Comparison of ENCODE assay signal across 22 mouse cellular contexts in genomic region chr4:104563512-104563911, GRCm38 (mm10).
DNase-seq lines count a peak whose midpoint lies in the region; ATAC-seq lines count a peak whose summit lies in the region.
"Had no signal": no experiment of that assay in that cellular context is flagged by ENCODE, and none has a peak within 500 bp of the region (broad histone marks: within the 10 kb centered on the region; RNA-seq: fewer than 3 reads in every experiment).

No protein-coding gene starts in this region.

- 80% methylated on average over 5 of the region's 5 CpGs for WGBS in midbrain, embryonic 10.5 days
- WGBS in midbrain, embryonic 13.5 days, result 77% methylated on average over 5 of the region's 5 CpGs

- no peak overlapping the region for H3K9ac ChIP-seq in midbrain, embryonic 13.5 days (replicated peaks)
- H3K9ac ChIP-seq: forebrain, embryonic 13.5 days; forebrain, postnatal 0 days; heart, embryonic 15.5 days; hindbrain, embryonic 14.5 days had no signal

- DNase-seq in frontal cortex, postnatal 36 days (ENCODE audit: low spot score in 2 of 2), result peak; percentile 17 to 31
- no peak for DNase-seq in frontal cortex, postnatal 25 days (ENCODE audit: low spot score in 2 of 2)
- DNase-seq in midbrain, embryonic 10.5 days (ENCODE audit: low spot score), result no peak
- peak; percentile 73 for DNase-seq in brain, adult 2 months (ENCODE audit: low read depth, low spot score)
- DNase-seq in telencephalon, adult 2 months (ENCODE audit: low read depth, low spot score), result peak; percentile 62
- DNase-seq: adrenal gland, adult 2 months; adrenal gland, postnatal 25 days; cerebellum, adult 2 months; cerebellum, postnatal 10 days; forebrain, postnatal 0 days; gastrocnemius, postnatal 36 days; heart, adult 18-20 months; heart, postnatal 14 days had no signal

- no peaks in the 10 kb centered on the region for H3K9me3 ChIP-seq in midbrain, embryonic 10.5 days (replicated peaks)
- H3K9me3 ChIP-seq in midbrain, embryonic 13.5 days, result no peaks in the 10 kb centered on the region
- H3K9me3 ChIP-seq: embryonic facial prominence, embryonic 10.5 days; forebrain, embryonic 13.5 days; heart, embryonic 15.5 days had no signal

- H3K36me3 ChIP-seq in midbrain, embryonic 10.5 days, result no peaks in the 10 kb centered on the region
- no peaks in the 10 kb centered on the region for H3K36me3 ChIP-seq in midbrain, embryonic 13.5 days
- H3K36me3 ChIP-seq: embryonic facial prominence, embryonic 10.5 days; heart, embryonic 15.5 days had no signal

- ATAC-seq in midbrain, embryonic 13.5 days, result no peak
- ATAC-seq: activated CD4-positive, CD25-positive, alpha-beta regulatory T cell, adult 4 months; forebrain, embryonic 13.5 days; forebrain, postnatal 0 days; Patski had no signal

- H3K27me3 ChIP-seq in midbrain, embryonic 10.5 days (ENCODE audit: low read depth, poor library complexity, severe bottlenecking), result no peaks in the 10 kb centered on the region
- no peaks in the 10 kb centered on the region for H3K27me3 ChIP-seq in midbrain, embryonic 13.5 days
- H3K27me3 ChIP-seq: CH12.LX; forebrain, embryonic 13.5 days; heart, embryonic 15.5 days; Patski had no signal

- H3K4me1 ChIP-seq in midbrain, embryonic 10.5 days, result peaks cover 6% of the 10 kb centered on the region; the same call in 1 of the 2 replicates
- peaks cover 16% of the 10 kb centered on the region for H3K4me1 ChIP-seq in midbrain, embryonic 13.5 days (replicated peaks)
- H3K4me1 ChIP-seq: heart, embryonic 15.5 days had no signal

- H3K4me3 ChIP-seq in midbrain, embryonic 10.5 days, result no peak overlapping the region
- H3K4me3 ChIP-seq in midbrain, embryonic 13.5 days (replicated peaks), result no peak overlapping the region
- H3K4me3 ChIP-seq: embryonic facial prominence, embryonic 10.5 days; forebrain, embryonic 13.5 days; heart, embryonic 15.5 days had no signal

- 0 out of 2 replicates have a peak overlapping the region, but pooled peaks have one; percentile 2 for H3K27ac ChIP-seq in midbrain, embryonic 10.5 days (replicated peaks)
- no peak overlapping the region for H3K27ac ChIP-seq in midbrain, embryonic 13.5 days
- H3K27ac ChIP-seq: embryonic facial prominence, embryonic 10.5 days; forebrain, embryonic 13.5 days; heart, embryonic 15.5 days; hindbrain, embryonic 14.5 days had no signal

- H3K4me2 ChIP-seq in midbrain, embryonic 13.5 days (replicated peaks), result no peak overlapping the region
- H3K4me2 ChIP-seq: forebrain, embryonic 13.5 days; heart, embryonic 11.5 days; heart, embryonic 15.5 days; hindbrain, embryonic 14.5 days had no signal

Comparison
In these comparisons a context has a peak if more than half of its experiments do, and no peak if none do; other contexts are left out.
1. DNase-seq: peak in frontal cortex, postnatal 36 days (2 of 2), brain, adult 2 months (single experiment) and telencephalon, adult 2 months (single experiment); none in frontal cortex, postnatal 25 days (0 of 2) and midbrain, embryonic 10.5 days (single experiment).